ENCODE assay signal across 19 mouse cellular contexts in genomic region chr8:125626381-125626780, GRCm38 (mm10). TPM values are rescaled to one million over a fixed set of nuclear protein-coding genes. Genes with fewer than 3 reads are reported as not detected.
DNase-seq lines count a peak whose midpoint lies in the region; ATAC-seq lines count a peak whose summit lies in the region.
"Had no signal": no experiment of that assay in that cellular context is flagged by ENCODE, and none has a peak within 500 bp of the region (broad histone marks: within the 10 kb centered on the region; RNA-seq: fewer than 3 reads in every experiment).

No protein-coding gene starts in this region.

- no peaks in the 10 kb centered on the region for H3K4me1 ChIP-seq in midbrain, embryonic 11.5 days (ENCODE audit: control insufficient read depth, insufficient read depth, low read length)
- H3K4me1 ChIP-seq in midbrain, embryonic 16.5 days (ENCODE audit: control insufficient read depth, insufficient read depth, low read length): no peaks in the 10 kb centered on the region
- H3K4me1 ChIP-seq in embryonic facial prominence, embryonic 10.5 days: peaks cover 19% of the 10 kb centered on the region
- peaks cover 12% of the 10 kb centered on the region; the same call in 1 of the 2 replicates for H3K4me1 ChIP-seq in kidney, embryonic 15.5 days
- H3K4me1 ChIP-seq: forebrain, embryonic 15.5 days had no signal

- 89% methylated on average over 8 of the region's 8 CpGs for WGBS in midbrain, embryonic 11.5 days
- WGBS in midbrain, embryonic 16.5 days: 91% methylated on average over 8 of the region's 8 CpGs
- 55% methylated on average over 8 of the region's 8 CpGs for WGBS in embryonic facial prominence, embryonic 10.5 days
- 89% methylated on average over 8 of the region's 8 CpGs for WGBS in kidney, embryonic 15.5 days

- DNase-seq in midbrain, embryonic 11.5 days (ENCODE audit: low spot score, missing footprints): peak; percentile 81
- peak; percentile 55 to 66 for DNase-seq in cerebellum, adult 18-20 months
- peak; percentile 77 for DNase-seq in cerebellum, adult 9-11 months
- peak; percentile 39 for DNase-seq in embryonic facial prominence, embryonic 10.5 days (ENCODE audit: low spot score)
- no peak for DNase-seq in heart, postnatal 14 days
- DNase-seq: adrenal gland, adult 8-10 months; adrenal gland, postnatal 36 days; gastrocnemius, postnatal 36 days; heart, adult 18-20 months; heart, postnatal 10 days; kidney, adult 8-10 months had no signal

- no peak overlapping the region for H3K27ac ChIP-seq in midbrain, embryonic 11.5 days (ENCODE audit: low read depth, low read length)
- no peak overlapping the region for H3K27ac ChIP-seq in midbrain, embryonic 16.5 days (ENCODE audit: low read length)
- H3K27ac ChIP-seq in embryonic facial prominence, embryonic 10.5 days (replicated peaks): no peak overlapping the region
- H3K27ac ChIP-seq in kidney, embryonic 15.5 days: no peak overlapping the region
- H3K27ac ChIP-seq: forebrain, embryonic 15.5 days; heart, embryonic 10.5 days had no signal

- H3K9me3 ChIP-seq in midbrain, embryonic 11.5 days (ENCODE audit: control insufficient read depth, low read length): no peaks in the 10 kb centered on the region
- H3K9me3 ChIP-seq in midbrain, embryonic 16.5 days (replicated peaks; ENCODE audit: control insufficient read depth, low read length, poor library complexity, severe bottlenecking): no peaks in the 10 kb centered on the region
- H3K9me3 ChIP-seq in embryonic facial prominence, embryonic 10.5 days: peaks cover 11% of the 10 kb centered on the region
- 0 out of 2 replicates have a peak, but pooled peaks cover 4% of the 10 kb centered on the region for H3K9me3 ChIP-seq in kidney, embryonic 15.5 days (replicated peaks)
- H3K9me3 ChIP-seq: forebrain, embryonic 15.5 days had no signal

- ATAC-seq in midbrain, embryonic 11.5 days (ENCODE audit: low FRiP score): no peak
- no peak for ATAC-seq in midbrain, embryonic 16.5 days
- ATAC-seq in granulocyte monocyte progenitor cell, adult 5-6 weeks (replicated peaks; ENCODE audit: poor library complexity, severe bottlenecking): no peak
- no peak for ATAC-seq in kidney, embryonic 15.5 days (replicated peaks; ENCODE audit: low FRiP score)
- ATAC-seq: forebrain, embryonic 15.5 days; hindbrain, embryonic 16.5 days; inflammation-experienced regulatory T-cells, adult 6 months; intestine, postnatal 0 days had no signal

- H3K9ac ChIP-seq in midbrain, embryonic 11.5 days (ENCODE audit: low read length): no peak overlapping the region
- H3K9ac ChIP-seq in midbrain, embryonic 16.5 days (ENCODE audit: low read depth, low read length): no peak overlapping the region
- no peak overlapping the region for H3K9ac ChIP-seq in kidney, embryonic 15.5 days
- H3K9ac ChIP-seq: forebrain, embryonic 15.5 days had no signal

- H3K4me3 ChIP-seq in midbrain, embryonic 11.5 days (ENCODE audit: low read depth, low read length): no peak overlapping the region
- H3K4me3 ChIP-seq in midbrain, embryonic 16.5 days (ENCODE audit: low read depth, low read length): no peak overlapping the region
- no peak overlapping the region for H3K4me3 ChIP-seq in embryonic facial prominence, embryonic 10.5 days
- H3K4me3 ChIP-seq in kidney, embryonic 15.5 days (replicated peaks): no peak overlapping the region
- H3K4me3 ChIP-seq: forebrain, embryonic 15.5 days; heart, embryonic 10.5 days had no signal

- no peak overlapping the region for H3K4me2 ChIP-seq in midbrain, embryonic 11.5 days
- no peak overlapping the region for H3K4me2 ChIP-seq in midbrain, embryonic 16.5 days (ENCODE audit: low read length)
- H3K4me2 ChIP-seq in kidney, embryonic 15.5 days: no peak overlapping the region
- H3K4me2 ChIP-seq: forebrain, embryonic 15.5 days had no signal

- no peaks in the 10 kb centered on the region for H3K27me3 ChIP-seq in midbrain, embryonic 11.5 days (ENCODE audit: control insufficient read depth, insufficient read depth, low read length)
- no peaks in the 10 kb centered on the region for H3K27me3 ChIP-seq in midbrain, embryonic 16.5 days (ENCODE audit: control insufficient read depth, insufficient read depth, low read depth, low read length)
- no peaks in the 10 kb centered on the region for H3K27me3 ChIP-seq in embryonic facial prominence, embryonic 10.5 days (replicated peaks; ENCODE audit: low read depth, poor library complexity, severe bottlenecking)
- H3K27me3 ChIP-seq in kidney, embryonic 15.5 days: no peaks in the 10 kb centered on the region
- H3K27me3 ChIP-seq: forebrain, embryonic 15.5 days had no signal

- H3K36me3 ChIP-seq in midbrain, embryonic 11.5 days (ENCODE audit: control insufficient read depth, insufficient read depth, low read length): no peaks in the 10 kb centered on the region
- no peaks in the 10 kb centered on the region for H3K36me3 ChIP-seq in midbrain, embryonic 16.5 days (ENCODE audit: control insufficient read depth, insufficient read depth, low read length)
- H3K36me3 ChIP-seq in embryonic facial prominence, embryonic 10.5 days (replicated peaks): no peaks in the 10 kb centered on the region
- no peaks in the 10 kb centered on the region for H3K36me3 ChIP-seq in kidney, embryonic 15.5 days
- H3K36me3 ChIP-seq: forebrain, embryonic 15.5 days; heart, embryonic 10.5 days had no signal

- intact Hi-C loops in heart, postnatal 14 days (cut with DNase I): no loop called here

RNA-seq across cellular contexts. Expression of gene Map10, which starts 43.2 kb away (rescaled TPM):
- 8.5 and 10.4 TPM in 2 replicates for polyA plus RNA-seq in midbrain, embryonic 11.5 days (2014; fragmentation: Nextera tagmentation; extraction: Ambion mirVana)
- 6.5 and 8.6 TPM in 2 replicates for polyA plus RNA-seq in midbrain, embryonic 16.5 days (2015; fragmentation: Nextera tagmentation; extraction: Ambion mirVana)
- 5.7 and 7.0 TPM in 2 replicates for polyA plus RNA-seq in embryonic facial prominence, embryonic 10.5 days (2016; fragmentation: Nextera tagmentation; extraction: Ambion mirVana)
- 1.2 and 1.3 TPM in 2 replicates for total RNA-seq in granulocyte monocyte progenitor cell, adult 5-6 weeks (2014; fragmentation: Nextera tagmentation)
- 0.57 and 1.4 TPM in 2 replicates for total RNA-seq in granulocyte monocyte progenitor cell, adult 5-6 weeks (2017)
- 6.1 and 7.1 TPM in 2 replicates for polyA plus RNA-seq in kidney, embryonic 15.5 days (2015; fragmentation: Nextera tagmentation; extraction: Ambion mirVana)
- total RNA-seq in heart, postnatal 14 days (2021): 1 to 10 TPM; 3.8 to 4.3 TPM

RNA-seq across cellular contexts. Expression of gene Sipa1l2, which starts 56.8 kb away (rescaled TPM):
- 13.0 and 14.1 TPM in 2 replicates for polyA plus RNA-seq in midbrain, embryonic 11.5 days (2014; fragmentation: Nextera tagmentation; extraction: Ambion mirVana)
- polyA plus RNA-seq in midbrain, embryonic 16.5 days (2015; fragmentation: Nextera tagmentation; extraction: Ambion mirVana): 21.7 and 26.2 TPM in 2 replicates
- polyA plus RNA-seq in embryonic facial prominence, embryonic 10.5 days (2016; fragmentation: Nextera tagmentation; extraction: Ambion mirVana): 12.7 and 14.8 TPM in 2 replicates
- total RNA-seq in granulocyte monocyte progenitor cell, adult 5-6 weeks (2014; fragmentation: Nextera tagmentation): 1.0 and 1.4 TPM in 2 replicates
- total RNA-seq in granulocyte monocyte progenitor cell, adult 5-6 weeks (2017): 1.9 and 2.4 TPM in 2 replicates
- polyA plus RNA-seq in kidney, embryonic 15.5 days (2015; fragmentation: Nextera tagmentation; extraction: Ambion mirVana): 16.9 and 17.4 TPM in 2 replicates
- 10 to 100 TPM; 46.6 to 48.3 TPM for total RNA-seq in heart, postnatal 14 days (2021)

Comparison
In these comparisons a context has a peak if more than half of its experiments do, and no peak if none do; other contexts are left out.
1. DNase-seq: peak in midbrain, embryonic 11.5 days (single experiment), cerebellum, adult 18-20 months (2 of 2), cerebellum, adult 9-11 months (single experiment) and embryonic facial prominence, embryonic 10.5 days (single experiment); none in heart, postnatal 14 days (0 of 2).